Mouse (Mus musculus) heart, embryonic 13.5 days (tissue): ENCODE measurements around the gene Gabrg2. TPM values are rescaled to one million over a fixed set of nuclear protein-coding genes. Genes with fewer than 3 reads are reported as not detected.

ENCODE experiments used
- ATAC-seq: fragments of 200-750 bp; cut with Nextera tagmentation; 2 replicates; pipeline ENCODE4 v1.8.0; 2017; ENCODE audit warnings: moderate TSS enrichment; ENCODE audit not compliant: insufficient number of reproducible peaks, low FRiP score, low TSS enrichment; ENCODE audit errors: extremely low read depth
- H3K27ac ChIP-seq: fragments of 300-500 bp; sonication (generic); replicated peaks from 2 replicates; pipeline ENCODE4 v1.5.1; 2015; ENCODE audit warnings: moderate library complexity, mild to moderate bottlenecking, inconsistent platforms
- H3K27me3 ChIP-seq: fragments of 300-500 bp; sonication (generic); replicated peaks from 2 replicates; pipeline ENCODE4 v1.6.1; 2015; ENCODE audit warnings: mild to moderate bottlenecking, inconsistent platforms
- H3K36me3 ChIP-seq: fragments of 300-500 bp; sonication (generic); 2 replicates; pipeline ENCODE4 v1.6.1; 2015; ENCODE audit warnings: mild to moderate bottlenecking, inconsistent platforms
- H3K4me1 ChIP-seq: fragments of 300-500 bp; sonication (generic); 2 replicates; pipeline ENCODE4 v1.6.1; 2015; ENCODE audit warnings: inconsistent platforms
- H3K4me2 ChIP-seq: fragments of 300-500 bp; sonication (generic); 2 replicates; pipeline ENCODE4 v1.6.1; 2015; ENCODE audit warnings: inconsistent platforms, mild to moderate bottlenecking, moderate library complexity
- H3K4me3 ChIP-seq: fragments of 300-500 bp; sonication (generic); 2 replicates; pipeline ENCODE4 v1.5.1; 2015; ENCODE audit warnings: moderate library complexity, mild to moderate bottlenecking, inconsistent platforms
- H3K9ac ChIP-seq: fragments of 300-500 bp; sonication (generic); 2 replicates; pipeline ENCODE4 v1.6.1; 2015; ENCODE audit warnings: inconsistent platforms, mild to moderate bottlenecking, moderate library complexity
- H3K9me3 ChIP-seq: fragments of 300-500 bp; sonication (generic); 2 replicates; pipeline ENCODE4 v1.6.1; 2016; ENCODE audit warnings: inconsistent platforms
- WGBS: fragments of 180-500 bp; shearing (Covaris S2); methylation state at CpG from one replicate; pipeline ENCODE4 v1.1.7; 2015; ENCODE audit warnings: mixed read lengths; 5-methylcytosine and 5-hydroxymethylcytosine counted together
- polyA plus RNA-seq: library from polyadenylated mRNA; unstranded; fragments of >200 nt; fragmentation: Nextera tagmentation; extraction: Ambion mirVana; gene quantifications from 2 replicates; pipeline ENCODE4 v1.2.1, GENCODE M21; 2015

Gabrg2 gene
- polyA plus RNA-seq = 0.08 and 0.16 TPM in 2 replicates

DNA sequence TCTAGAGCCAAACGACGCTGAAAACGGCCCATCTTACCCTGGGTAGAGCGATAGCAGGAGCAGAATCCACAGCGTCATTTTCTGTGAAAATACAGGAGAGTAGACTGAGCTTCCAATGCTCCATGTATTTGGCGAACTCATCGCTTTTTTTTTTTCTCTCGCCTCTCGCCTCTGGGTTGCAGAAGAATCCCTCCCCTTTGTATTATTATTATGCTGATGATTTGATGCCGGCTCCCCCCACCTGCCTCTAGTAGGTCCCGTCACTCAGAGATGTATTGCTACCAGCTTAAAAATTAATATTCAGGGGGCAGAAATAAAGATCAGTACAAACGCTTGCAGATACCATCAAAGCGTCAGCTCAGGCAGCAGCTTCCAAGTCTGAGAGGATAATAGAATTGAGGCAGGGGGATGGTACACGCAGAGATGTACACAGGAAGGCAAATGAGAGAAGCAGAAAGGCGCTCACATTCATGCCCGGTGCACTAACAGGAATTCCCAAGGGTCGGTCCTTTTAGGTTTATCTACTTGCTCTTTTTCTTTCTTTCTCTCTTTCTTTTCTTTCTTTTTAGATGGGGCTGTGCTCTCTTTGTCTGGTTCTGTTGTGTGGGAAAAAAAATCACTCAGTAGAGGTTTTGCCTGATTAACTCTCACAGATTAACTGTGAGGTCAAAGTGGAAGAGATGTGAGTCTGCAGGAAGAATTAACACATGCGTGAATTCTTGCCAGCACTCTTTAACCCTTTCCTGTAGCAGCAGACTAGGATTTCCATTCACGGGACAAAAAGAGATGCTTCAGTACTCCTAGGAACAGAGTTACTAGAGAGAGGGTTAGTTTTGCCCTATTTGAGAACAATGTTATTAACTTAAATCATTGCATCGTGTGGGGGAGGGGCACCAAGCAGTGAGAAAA is at the start of gene Gabrg2:
TSS of gene Gabrg2 (minus strand) at position 668 of the 909 bp plus-strand sequence.
- 11% methylated on average over 20 of the region's 20 CpGs for WGBS
- H3K36me3 ChIP-seq = no peaks in the 10 kb centered on the region

GRCm38 (mm10) chr11:42048201-42048600 is 47.5 kb upstream of the Gabrg2 start:
- no peak overlapping the region for H3K9ac ChIP-seq
- no peak for ATAC-seq
- H3K9me3 ChIP-seq = no peaks in the 10 kb centered on the region
- H3K27me3 ChIP-seq = no peaks in the 10 kb centered on the region
- H3K36me3 ChIP-seq = no peaks in the 10 kb centered on the region
- H3K4me1 ChIP-seq = no peaks in the 10 kb centered on the region
- no peak overlapping the region for H3K27ac ChIP-seq
- H3K4me3 ChIP-seq = no peak overlapping the region
- H3K4me2 ChIP-seq = no peak overlapping the region

More for the DNA sequence above, at the start of gene Gabrg2:
- Histone ChIP-seq H3K27ac (no peak within 1 kb of the TSS), H3K4me2 (no peak within 1 kb of the TSS), H3K27me3 (peaks cover 9% of the 10 kb centered on the region; the same call in 1 of the 2 replicates), H3K4me1 (no peaks in the 10 kb centered on the region), H3K9me3 (no peaks in the 10 kb centered on the region), H3K4me3 (no peak within 1 kb of the TSS), H3K9ac (no peak within 1 kb of the TSS)
- no peak for ATAC-seq

DNA sequence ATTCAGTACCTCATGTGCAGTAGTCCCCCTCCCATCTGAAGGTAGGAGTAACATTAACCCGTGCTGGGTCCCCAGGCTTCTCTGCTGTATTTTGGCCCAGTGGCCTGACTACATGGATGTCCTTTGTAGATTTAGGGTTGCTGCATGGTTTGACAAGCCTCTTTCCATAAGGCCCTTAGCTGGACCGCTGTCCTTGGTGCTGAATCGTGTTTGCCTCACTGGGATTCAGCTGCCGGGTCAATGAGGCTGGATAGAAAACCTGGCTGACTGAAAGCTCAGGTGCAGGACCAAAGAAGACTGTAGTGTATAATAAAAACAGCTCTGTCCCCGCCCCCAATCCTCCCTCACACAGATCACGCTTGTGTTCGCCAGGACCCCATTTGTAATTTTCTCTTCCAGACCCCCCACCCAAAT is 1.2 kb downstream of the Gabrg2 start:
- H3K27me3 ChIP-seq = peaks cover 9% of the 10 kb centered on the region; the same call in 1 of the 2 replicates
- no peak for ATAC-seq
- 2% methylated on average over 7 of the region's 7 CpGs for WGBS
- H3K9me3 ChIP-seq = no peaks in the 10 kb centered on the region
- no peaks in the 10 kb centered on the region for H3K36me3 ChIP-seq
- no peak overlapping the region for H3K4me3 ChIP-seq
- no peak overlapping the region for H3K9ac ChIP-seq
- H3K4me2 ChIP-seq = no peak overlapping the region
- no peak overlapping the region for H3K27ac ChIP-seq
- no peaks in the 10 kb centered on the region for H3K4me1 ChIP-seq

DNA sequence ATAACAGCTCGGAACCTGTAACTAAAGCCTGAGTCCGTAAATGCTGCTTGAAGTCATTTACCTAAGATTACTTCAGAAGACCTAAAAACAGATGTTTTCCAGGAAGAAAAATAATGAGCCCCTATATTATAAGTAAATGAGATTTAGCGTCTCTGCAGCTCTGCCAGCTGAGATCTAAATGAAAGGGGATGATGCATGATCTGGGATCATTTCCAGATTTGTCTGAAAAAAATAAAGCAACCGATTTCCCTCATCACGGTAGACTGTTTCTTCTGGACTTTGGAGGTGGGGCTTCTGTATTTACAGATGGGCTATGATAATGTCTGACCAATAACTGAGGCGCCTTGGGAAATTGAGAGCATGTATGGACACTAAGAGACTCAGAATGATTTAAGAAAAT is 20.5 kb downstream of the Gabrg2 start:
- 74% methylated on average over 6 of the region's 6 CpGs for WGBS
- Histone ChIP-seq H3K9ac (no peak overlapping the region), H3K9me3 (no peaks in the 10 kb centered on the region), H3K27ac (no peak overlapping the region), H3K4me1 (no peaks in the 10 kb centered on the region), H3K4me2 (no peak overlapping the region), H3K27me3 (no peaks in the 10 kb centered on the region), H3K4me3 (no peak overlapping the region), H3K36me3 (no peaks in the 10 kb centered on the region)
- ATAC-seq = no peak

DNA sequence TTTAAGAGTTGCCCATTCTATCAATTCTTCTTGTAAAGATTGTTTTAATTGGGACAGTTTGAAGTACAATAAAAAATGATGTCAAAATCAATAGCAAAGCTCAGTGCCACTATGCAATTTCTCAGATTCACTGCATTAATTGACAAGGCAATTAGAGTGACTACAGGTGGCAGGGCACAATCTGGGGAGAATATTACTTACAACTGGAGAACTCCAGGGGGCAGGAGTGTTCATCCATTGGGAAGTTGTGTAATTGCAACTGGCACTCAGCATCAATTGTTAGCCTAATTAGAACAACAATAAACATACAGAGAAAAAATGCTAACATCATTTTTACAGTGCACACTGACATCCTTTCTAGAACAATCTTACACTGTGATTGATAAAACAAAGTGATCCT is 32.1 kb downstream of the Gabrg2 start:
- no peak for ATAC-seq
- H3K27ac ChIP-seq = no peak overlapping the region
- H3K36me3 ChIP-seq = no peaks in the 10 kb centered on the region
- H3K4me1 ChIP-seq = no peaks in the 10 kb centered on the region
- no peak overlapping the region for H3K9ac ChIP-seq
- H3K27me3 ChIP-seq = no peaks in the 10 kb centered on the region
- H3K4me2 ChIP-seq = no peak overlapping the region
- no peak overlapping the region for H3K4me3 ChIP-seq
- H3K9me3 ChIP-seq = no peaks in the 10 kb centered on the region

DNA sequence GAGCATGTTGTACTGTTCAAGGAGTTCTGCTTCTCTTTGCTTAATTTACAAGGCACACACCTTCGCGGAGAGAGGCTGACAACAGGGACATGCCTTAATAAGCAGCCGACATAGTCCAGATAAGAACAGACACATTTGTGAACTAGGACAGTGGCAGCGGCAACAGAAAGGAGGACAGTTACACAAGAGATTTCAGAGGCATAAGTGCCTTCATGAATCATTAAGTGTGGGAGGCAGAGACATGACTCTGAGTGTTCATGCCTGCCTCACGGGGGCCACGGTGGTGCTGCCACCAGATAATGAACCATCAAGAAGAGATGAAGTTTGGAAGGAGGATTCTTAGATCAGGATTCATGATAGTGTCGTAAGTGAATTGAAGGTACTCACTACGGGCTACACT is 38.0 kb downstream of the Gabrg2 start:
- Histone ChIP-seq H3K27me3 (no peaks in the 10 kb centered on the region), H3K9ac (no peak overlapping the region), H3K4me1 (no peaks in the 10 kb centered on the region), H3K4me2 (no peak overlapping the region), H3K36me3 (no peaks in the 10 kb centered on the region), H3K9me3 (no peaks in the 10 kb centered on the region), H3K4me3 (no peak overlapping the region), H3K27ac (no peak overlapping the region)
- 41% methylated on average over 8 of the region's 8 CpGs for WGBS
- no peak for ATAC-seq

DNA sequence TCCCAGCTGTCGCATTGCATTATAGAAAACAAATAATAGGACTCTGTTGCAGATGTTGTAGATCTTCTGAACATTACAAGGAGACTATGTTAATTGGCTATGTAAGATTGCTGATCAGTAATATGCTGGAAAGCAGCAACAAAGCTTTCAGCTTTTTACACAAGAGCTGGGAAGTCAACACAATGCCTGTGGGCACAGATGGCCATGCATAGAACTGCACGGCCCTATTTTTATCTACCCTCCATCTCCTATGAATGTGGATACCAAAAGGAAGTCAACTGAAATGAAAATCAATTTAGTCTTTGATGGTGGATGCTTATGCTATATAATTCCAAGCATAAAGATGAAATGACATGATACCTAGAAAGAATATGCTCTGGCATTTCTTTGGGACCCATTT is 47.1 kb downstream of the Gabrg2 start:
- WGBS = 83% methylated on average over 2 of the region's 2 CpGs

GRCm38 (mm10) chr11:41951898-41952297 is 48.8 kb downstream of the Gabrg2 start:
- H3K4me2 ChIP-seq = no peak overlapping the region
- no peak overlapping the region for H3K4me3 ChIP-seq
- H3K4me1 ChIP-seq = no peaks in the 10 kb centered on the region
- no peaks in the 10 kb centered on the region for H3K36me3 ChIP-seq
- H3K27ac ChIP-seq = no peak overlapping the region
- no peak overlapping the region for H3K9ac ChIP-seq
- H3K27me3 ChIP-seq = no peaks in the 10 kb centered on the region
- ATAC-seq = no peak
- 66% methylated on average over 3 of the region's 3 CpGs for WGBS
- no peaks in the 10 kb centered on the region for H3K9me3 ChIP-seq

More for the DNA sequence above, 47.1 kb downstream of the Gabrg2 start:
- no peaks in the 10 kb centered on the region for H3K27me3 ChIP-seq
- no peak for ATAC-seq
- no peak overlapping the region for H3K4me2 ChIP-seq
- H3K36me3 ChIP-seq = no peaks in the 10 kb centered on the region
- H3K4me1 ChIP-seq = no peaks in the 10 kb centered on the region
- H3K9me3 ChIP-seq = no peaks in the 10 kb centered on the region
- no peak overlapping the region for H3K4me3 ChIP-seq
- H3K9ac ChIP-seq = no peak overlapping the region
- no peak overlapping the region for H3K27ac ChIP-seq

DNA sequence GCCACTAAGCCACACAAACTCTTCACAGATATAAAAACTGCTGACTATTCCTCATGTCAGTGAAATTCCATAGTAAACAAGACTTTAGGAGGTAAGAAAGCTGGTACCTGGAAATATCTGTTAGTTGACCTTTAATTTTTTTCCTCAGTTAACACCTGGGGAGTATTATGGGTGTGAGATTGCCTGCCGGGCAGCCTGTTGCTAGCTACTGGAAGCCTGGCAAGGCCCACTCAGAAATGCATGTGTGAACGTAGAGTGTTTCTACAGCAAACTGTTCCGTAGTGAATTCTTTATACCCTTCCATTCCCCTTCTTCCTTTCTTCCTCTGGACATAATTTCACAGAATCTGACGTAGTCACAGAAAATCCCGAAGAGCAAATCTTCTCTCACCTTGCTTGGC is 55.2 kb downstream of the Gabrg2 start:
- H3K9me3 ChIP-seq = no peaks in the 10 kb centered on the region
- no peak overlapping the region for H3K4me2 ChIP-seq
- H3K27me3 ChIP-seq = no peaks in the 10 kb centered on the region
- no peak overlapping the region for H3K9ac ChIP-seq
- H3K27ac ChIP-seq = no peak overlapping the region
- ATAC-seq = no peak
- no peaks in the 10 kb centered on the region for H3K36me3 ChIP-seq
- H3K4me3 ChIP-seq = no peak overlapping the region
- no peaks in the 10 kb centered on the region for H3K4me1 ChIP-seq
- 72% methylated on average over 5 of the region's 5 CpGs for WGBS

- no peaks in the 10 kb centered on the region for H3K27me3 ChIP-seq
- H3K4me2 ChIP-seq = no peak overlapping the region
- 75% methylated on average over 2 of the region's 2 CpGs for WGBS
- no peaks in the 10 kb centered on the region for H3K4me1 ChIP-seq
- H3K27ac ChIP-seq = no peak overlapping the region
- H3K36me3 ChIP-seq = no peaks in the 10 kb centered on the region
- H3K9me3 ChIP-seq = no peaks in the 10 kb centered on the region
- H3K4me3 ChIP-seq = no peak overlapping the region
- ATAC-seq = no peak
- H3K9ac ChIP-seq = no peak overlapping the region
Observed at GRCm38 (mm10) chr11:41937979-41938378, 62.7 kb downstream of the Gabrg2 start.

DNA sequence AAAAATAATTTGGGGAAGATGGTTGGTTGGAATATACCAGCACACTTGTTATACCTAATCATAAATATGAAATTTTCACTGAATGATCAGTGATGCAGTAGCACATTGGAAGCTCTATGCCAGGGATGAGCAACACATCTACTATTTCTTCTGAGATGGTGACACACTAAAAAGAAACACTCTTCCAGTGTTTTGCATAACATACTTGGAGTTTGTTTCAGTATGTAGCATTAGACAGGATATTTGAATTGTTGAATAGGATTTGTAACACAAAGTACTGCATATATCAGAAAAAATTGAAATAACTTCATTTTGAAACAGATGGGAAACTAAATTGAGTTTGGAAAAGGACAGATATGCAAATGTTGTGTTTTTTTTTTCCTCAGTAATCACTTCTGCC is 81.8 kb downstream of the Gabrg2 start:
- no peak overlapping the region for H3K4me3 ChIP-seq
- no peaks in the 10 kb centered on the region for H3K4me1 ChIP-seq
- ATAC-seq = no peak
- H3K27ac ChIP-seq = no peak overlapping the region
- no peak overlapping the region for H3K9ac ChIP-seq
- H3K4me2 ChIP-seq = no peak overlapping the region
- H3K27me3 ChIP-seq = no peaks in the 10 kb centered on the region
- no peaks in the 10 kb centered on the region for H3K36me3 ChIP-seq
- H3K9me3 ChIP-seq = no peaks in the 10 kb centered on the region

GRCm38 (mm10) chr11:41914066-41914465 is 86.6 kb downstream of the Gabrg2 start:
- 59% methylated on average over 6 of the region's 6 CpGs for WGBS
- no peak overlapping the region for H3K27ac ChIP-seq
- no peaks in the 10 kb centered on the region for H3K4me1 ChIP-seq
- no peak overlapping the region for H3K4me3 ChIP-seq
- no peak overlapping the region for H3K4me2 ChIP-seq
- H3K36me3 ChIP-seq = no peaks in the 10 kb centered on the region
- ATAC-seq = no peak
- H3K9ac ChIP-seq = no peak overlapping the region
- no peaks in the 10 kb centered on the region for H3K27me3 ChIP-seq
- H3K9me3 ChIP-seq = no peaks in the 10 kb centered on the region
